Mouse (Mus musculus): Measurements from ENCODE around the gene Lhpp.

The Lhpp gene

DNA sequence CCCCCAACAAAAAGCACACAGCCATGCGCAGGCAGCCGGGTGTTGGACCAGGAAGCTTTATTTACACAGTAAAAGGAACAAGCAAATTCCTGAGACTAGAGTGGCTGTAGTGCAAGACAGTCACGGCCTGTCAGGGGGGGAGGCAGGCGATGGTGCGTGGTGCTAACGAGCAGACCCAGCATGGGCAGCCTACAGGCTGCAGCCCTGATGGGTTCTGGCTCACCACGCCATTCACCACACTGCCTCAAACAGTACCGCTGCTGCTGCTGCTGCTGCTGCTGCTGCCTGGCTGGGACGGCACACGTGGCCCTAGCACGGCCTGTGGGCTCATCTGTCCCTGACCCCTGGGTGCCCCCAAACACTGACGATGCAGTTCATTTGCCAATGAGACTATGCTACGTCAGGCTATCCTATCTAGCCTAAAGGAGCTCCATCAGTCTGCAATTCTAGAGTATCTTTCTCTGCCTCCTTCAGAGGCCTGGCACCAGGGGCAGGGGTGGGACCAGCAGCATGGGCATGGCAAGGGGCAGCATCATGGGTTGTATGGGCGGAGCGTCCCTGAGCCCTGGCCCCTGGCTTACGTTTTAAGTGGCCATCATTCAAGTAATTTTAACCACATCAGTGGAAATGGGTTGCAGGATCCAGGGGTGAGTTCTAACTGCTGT is 101.7 kb downstream of the Lhpp start:
- DNase-seq (ENCODE audit: low spot score in 2 of 2) = no peak

- DNase-seq (ENCODE audit: low spot score in 2 of 2) = no peak
Observed at GRCm38 (mm10) chr7:132712956-132713355, 102.5 kb downstream of the Lhpp start.

- DNase-seq (ENCODE audit: low spot score in 2 of 2) = peak; percentile 66 to 80
Observed at GRCm38 (mm10) chr7:132713483-132714126, 103.2 kb downstream of the Lhpp start.

DNA sequence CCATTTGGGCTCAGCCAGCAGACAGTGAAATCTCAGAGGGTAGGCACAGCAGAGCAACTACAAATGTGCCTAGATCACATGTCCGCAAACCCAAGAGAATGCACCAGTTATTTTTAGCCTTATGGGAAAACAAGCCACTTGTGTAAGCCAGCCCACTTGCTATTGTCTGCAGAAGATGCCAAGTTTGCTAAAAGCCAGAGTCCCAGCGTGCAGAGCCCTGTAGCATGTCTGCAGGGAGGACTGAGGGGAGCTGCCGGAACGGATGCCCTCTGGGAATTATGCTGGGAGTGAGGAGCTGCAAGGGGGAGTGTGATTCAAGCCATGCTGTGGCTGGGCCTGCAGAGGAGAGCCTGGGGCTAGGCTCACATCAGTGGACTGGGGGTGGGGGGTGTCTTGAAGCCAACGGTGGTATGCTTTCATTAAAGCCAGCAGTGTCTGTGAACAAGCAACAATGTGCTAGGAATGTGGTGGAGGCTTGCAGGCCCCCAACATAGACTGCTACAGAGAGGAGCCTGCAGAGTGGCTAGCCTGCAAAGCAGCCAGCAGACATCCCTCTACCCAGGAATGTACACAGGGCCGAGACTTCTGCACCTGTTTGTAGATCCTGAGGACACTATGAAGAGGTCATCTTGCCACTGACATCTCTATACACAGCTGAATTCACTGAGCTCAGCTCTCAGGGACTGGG is 103.9 kb downstream of the Lhpp start:
- peak; percentile 89 to 95 for DNase-seq (ENCODE audit: low spot score in 2 of 2)

GRCm38 (mm10) chr7:132715259-132715658 is 104.8 kb downstream of the Lhpp start:
- DNase-seq (ENCODE audit: low spot score in 2 of 2) = no peak

GRCm38 (mm10) chr7:132719570-132719969 is 109.1 kb downstream of the Lhpp start:
- DNase-seq (ENCODE audit: low spot score in 2 of 2) = no peak

DNA sequence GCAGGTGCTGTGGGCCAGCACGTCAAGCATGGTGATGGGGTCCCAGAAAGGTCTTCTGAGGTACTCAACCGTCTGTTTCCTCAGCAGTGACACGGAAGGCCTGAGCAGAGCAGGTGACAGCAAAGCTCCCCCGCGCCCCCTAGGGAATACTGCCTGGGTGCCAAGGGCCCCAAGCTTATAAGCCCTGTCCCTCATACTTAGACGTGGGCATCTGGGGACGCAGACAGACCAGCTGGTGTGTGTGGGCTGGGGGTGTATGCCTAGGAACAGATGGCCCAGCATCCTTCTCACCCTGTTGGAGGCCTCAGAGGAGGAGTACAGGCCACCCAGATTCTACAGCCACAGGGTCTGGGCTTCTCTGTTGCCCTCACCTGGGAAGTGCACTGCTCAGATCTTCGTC is 110.1 kb downstream of the Lhpp start:
- DNase-seq (ENCODE audit: low spot score in 2 of 2) = no peak

DNA sequence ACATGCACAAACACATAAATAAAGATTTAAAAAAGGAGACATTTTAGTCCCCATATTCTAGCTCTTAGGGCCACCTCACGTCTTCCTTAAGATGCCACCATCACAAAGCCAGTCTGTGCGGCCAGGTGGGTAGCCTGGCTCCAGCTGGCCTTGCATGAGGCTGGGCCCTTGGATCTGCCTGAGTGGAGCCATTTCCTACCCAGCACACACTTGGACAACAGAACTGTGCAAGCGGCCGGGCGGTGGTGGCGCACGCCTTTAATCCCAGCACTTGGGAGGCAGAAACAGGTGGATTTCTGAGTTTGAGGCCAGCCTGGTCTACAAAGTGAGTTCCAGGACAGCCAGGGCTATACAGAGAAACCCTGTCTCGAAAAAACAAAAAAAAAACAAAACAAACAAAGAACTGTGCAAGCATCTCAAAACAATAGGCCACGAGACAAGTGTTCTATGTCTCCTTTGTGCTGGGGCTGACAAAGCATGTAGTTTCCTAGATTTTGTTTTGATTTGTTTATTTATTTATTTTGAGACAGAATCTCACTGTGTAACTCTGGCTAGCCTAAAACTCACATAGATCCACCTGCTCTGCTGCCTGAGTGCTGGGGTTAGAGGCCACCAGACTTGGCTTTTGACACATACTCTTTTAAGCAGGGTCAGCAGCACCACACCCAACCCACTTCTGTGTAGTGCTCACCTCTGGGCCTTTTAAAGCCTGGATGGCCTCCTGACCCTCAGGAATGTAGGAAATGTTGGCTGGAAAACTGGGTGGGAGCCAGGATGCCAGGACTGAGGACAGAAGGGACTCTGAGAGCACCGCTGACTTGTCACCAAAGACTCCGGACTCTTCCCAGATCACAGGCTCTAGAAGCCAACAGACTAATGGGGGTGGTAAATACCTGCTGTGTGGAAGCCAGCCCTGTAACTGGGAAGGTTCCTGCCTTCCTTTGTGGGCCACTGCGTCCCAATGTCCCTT is 112.2 kb downstream of the Lhpp start:
- DNase-seq (ENCODE audit: low spot score in 2 of 2) = peak in 1 of 2 experiments; percentile 35

DNA sequence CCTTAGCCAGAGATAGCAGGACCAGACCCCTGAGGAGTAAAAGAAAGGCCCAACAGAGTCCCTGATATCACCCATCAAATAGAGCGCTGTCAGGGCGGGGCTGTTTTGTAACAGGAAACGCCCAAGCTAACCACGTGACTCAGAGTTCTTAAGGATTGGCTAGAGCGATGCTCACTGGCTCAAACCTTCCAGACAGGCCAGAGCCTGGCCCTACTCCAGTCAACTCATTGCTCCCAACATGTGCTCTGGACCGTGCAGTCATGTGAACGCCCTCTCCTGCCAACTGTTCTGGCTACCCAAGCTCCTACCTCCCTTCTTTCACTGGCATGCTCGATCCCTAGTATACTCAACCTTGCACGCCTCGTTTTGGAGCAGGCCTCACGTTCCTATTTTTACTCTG is 113.5 kb downstream of the Lhpp start:
- DNase-seq (ENCODE audit: low spot score in 2 of 2) = peak; percentile 92 to 93

GRCm38 (mm10) chr7:132724501-132725062 is 114.1 kb downstream of the Lhpp start:
- DNase-seq (ENCODE audit: low spot score in 2 of 2) = no peak

DNA sequence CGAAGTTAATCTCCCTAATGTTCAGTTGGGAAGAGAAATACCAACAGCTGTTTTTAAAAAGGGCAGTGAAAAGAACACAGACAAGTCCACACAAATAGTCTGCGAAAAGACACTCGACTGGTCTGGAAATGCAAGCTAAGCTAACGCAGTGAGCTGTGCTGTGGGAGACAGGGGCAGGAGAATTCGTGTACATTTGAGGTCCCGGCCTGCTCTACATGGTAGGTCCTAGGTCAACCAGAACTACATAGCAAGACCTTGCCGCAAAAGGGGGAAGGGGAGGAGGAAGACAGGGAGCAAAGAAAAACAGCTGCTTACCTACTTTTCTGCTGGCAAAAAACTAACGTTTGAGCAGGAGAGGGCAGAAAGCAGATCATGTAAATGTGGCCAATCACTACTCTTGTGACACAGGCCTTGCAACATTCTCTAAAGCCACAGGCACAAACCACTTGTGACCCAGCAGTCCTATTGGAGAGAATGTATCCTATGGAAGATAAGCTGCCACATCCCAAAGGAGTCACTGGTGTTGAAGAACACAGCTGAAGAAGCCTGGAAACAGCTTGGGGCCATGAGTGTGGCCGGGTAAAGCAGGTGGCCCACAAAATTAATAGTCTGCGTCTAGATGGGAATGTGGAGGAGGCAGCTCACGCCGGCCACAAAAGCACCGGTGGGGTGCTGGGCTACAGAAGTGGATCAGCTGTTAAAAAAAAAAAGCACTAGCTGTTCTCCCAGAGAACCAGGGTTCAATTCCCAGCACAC is 115.8 kb downstream of the Lhpp start:
- DNase-seq (ENCODE audit: low spot score in 2 of 2) = no peak

GRCm38 (mm10) chr7:132729093-132729831 is 118.8 kb downstream of the Lhpp start:
- DNase-seq (ENCODE audit: low spot score in 2 of 2) = no peak

DNA sequence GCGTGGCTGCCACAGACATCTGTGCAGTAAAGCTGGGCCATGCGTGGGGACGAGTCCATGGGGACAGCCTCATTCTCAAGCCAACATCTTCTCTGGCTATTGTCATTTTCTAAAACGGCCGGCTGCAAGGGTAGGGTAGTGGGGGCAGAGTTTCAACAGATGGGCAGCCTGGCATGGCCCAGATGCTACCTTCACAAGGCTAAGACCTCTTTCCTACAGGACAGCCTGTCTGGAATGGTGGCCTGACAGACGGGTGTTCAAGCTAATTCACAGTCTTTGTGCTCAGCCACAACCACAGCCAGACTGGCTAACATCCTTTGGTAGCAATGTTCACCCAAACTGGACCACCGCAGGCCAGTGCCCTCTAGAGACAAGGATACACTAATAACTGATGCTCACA is 120.1 kb downstream of the Lhpp start:
- no peak for DNase-seq (ENCODE audit: low spot score in 2 of 2)

- no peak for DNase-seq (ENCODE audit: low spot score in 2 of 2)
Observed at GRCm38 (mm10) chr7:132731558-132731957, 121.1 kb downstream of the Lhpp start.

DNA sequence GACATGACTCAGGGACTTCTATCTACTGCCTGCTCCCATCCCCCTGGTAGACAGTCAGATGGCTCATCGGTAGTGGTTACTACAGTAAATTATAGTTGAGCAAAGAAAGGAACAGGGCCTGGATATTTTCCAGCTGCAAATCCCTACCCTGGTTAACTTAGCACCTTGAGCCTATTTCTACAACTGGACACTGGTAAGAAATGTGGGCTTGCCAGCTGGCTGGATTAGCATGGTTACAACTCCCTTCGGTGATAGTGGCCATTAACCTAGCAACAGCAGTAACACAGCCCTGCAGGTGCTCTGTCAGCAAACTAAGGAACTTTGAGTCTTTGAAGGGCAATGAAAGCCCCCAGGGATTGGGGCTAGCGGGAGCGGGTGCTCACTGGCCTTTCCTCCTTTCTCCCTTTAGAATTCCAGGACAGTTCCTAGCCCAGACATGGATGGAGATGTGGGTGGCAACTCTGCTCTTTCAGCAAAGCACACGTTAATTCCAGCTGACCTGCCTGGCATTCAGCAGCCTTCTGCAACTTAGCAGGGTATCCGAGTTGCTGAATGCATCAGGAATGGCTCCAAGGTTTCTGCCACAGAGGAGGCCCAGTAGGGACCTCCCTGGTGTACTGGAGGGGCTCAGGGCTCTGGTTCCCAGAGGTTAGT is 121.8 kb downstream of the Lhpp start:
- DNase-seq (ENCODE audit: low spot score in 2 of 2) = no peak

DNA sequence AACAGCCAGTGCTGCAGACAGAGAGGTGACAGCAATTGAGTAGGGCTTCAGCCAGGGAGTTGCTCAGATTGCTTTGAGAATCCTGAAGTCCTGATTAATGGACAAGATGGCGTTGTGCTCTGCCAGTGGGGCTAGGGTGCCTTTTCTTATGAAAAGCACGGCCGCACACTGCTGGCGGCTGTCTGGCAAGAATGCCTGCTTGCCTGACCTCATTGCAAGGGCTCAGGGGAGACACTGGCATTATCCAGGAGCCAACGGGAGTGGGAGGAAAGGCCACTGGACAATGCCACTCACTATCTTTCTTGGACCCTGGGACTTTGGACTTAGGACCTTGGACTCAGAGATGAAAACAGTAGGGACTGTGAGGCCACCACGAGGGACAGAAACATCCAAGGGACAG is 123.1 kb downstream of the Lhpp start:
- no peak for DNase-seq (ENCODE audit: low spot score in 2 of 2)

DNA sequence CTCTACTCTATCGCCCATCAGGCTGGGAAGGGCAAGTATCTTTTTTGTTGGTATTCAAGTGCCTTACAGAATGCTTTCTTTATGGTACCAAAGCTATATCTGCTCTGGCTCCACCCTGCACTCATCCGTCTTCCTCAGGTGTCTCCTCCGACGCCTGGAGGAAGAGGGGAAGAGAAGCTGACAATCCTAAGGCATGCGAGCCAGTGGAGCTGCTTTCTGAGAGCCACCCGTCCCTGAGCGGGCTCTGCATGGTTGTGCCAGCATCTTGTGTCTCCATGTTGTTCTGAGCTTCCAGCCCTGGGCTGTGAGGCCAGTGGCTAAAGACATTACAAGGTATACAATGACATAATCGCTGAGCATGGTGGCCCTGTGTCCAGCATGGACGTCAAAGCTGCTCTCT is 123.8 kb downstream of the Lhpp start:
- DNase-seq (ENCODE audit: low spot score in 2 of 2) = no peak

GRCm38 (mm10) chr7:132735145-132735544 is 124.7 kb downstream of the Lhpp start:
- DNase-seq (ENCODE audit: low spot score in 2 of 2) = peak; percentile 64 to 76

GRCm38 (mm10) chr7:132736099-132736862 is 125.8 kb downstream of the Lhpp start:
- DNase-seq (ENCODE audit: low spot score in 2 of 2) = peak; percentile 61 to 73

Data from heart, adult 9 months (tissue).